Mouse (Mus musculus) limb, embryonic 12.5 days (tissue): ENCODE results near the gene Irf4. TPM values are rescaled to one million over a fixed set of nuclear protein-coding genes. Genes with fewer than 3 reads are reported as not detected.

ENCODE experiments used
- ATAC-seq: fragments of 200-750 bp; cut with Nextera tagmentation; 2 replicates; pipeline ENCODE4 v1.8.0; 2017; ENCODE audit warnings: low read depth, moderate TSS enrichment; ENCODE audit not compliant: insufficient number of reproducible peaks, insufficient read depth, low FRiP score, low TSS enrichment
- H3K27ac ChIP-seq: fragments of 300-500 bp; sonication (generic); 2 replicates; pipeline ENCODE4 v1.5.1; 2016; ENCODE audit warnings: mild to moderate bottlenecking, moderate library complexity
- H3K27me3 ChIP-seq: fragments of 300-500 bp; sonication (generic); 2 replicates; pipeline ENCODE4 v1.6.1; 2016; ENCODE audit warnings: mild to moderate bottlenecking, moderate library complexity
- H3K36me3 ChIP-seq: fragments of 300-500 bp; sonication (generic); 2 replicates; pipeline ENCODE4 v1.6.1; 2016; ENCODE audit warnings: mild to moderate bottlenecking, moderate library complexity
- H3K4me1 ChIP-seq: fragments of 300-500 bp; sonication (generic); replicated peaks from 2 replicates; pipeline ENCODE4 v1.6.1; 2016
- H3K4me2 ChIP-seq: fragments of 300-500 bp; sonication (generic); 2 replicates; pipeline ENCODE4 v1.6.1; 2016; ENCODE audit warnings: mild to moderate bottlenecking, moderate library complexity
- H3K4me3 ChIP-seq: fragments of 300-500 bp; sonication (generic); replicated peaks from 2 replicates; pipeline ENCODE4 v1.5.1; 2016; ENCODE audit warnings: mild to moderate bottlenecking
- H3K9ac ChIP-seq: fragments of 300-500 bp; sonication (generic); replicated peaks from 2 replicates; pipeline ENCODE4 v1.6.1; 2016; ENCODE audit warnings: mild to moderate bottlenecking, moderate library complexity
- H3K9me3 ChIP-seq: fragments of 300-500 bp; sonication (generic); 2 replicates; pipeline ENCODE4 v1.6.1; 2016; ENCODE audit warnings: mild to moderate bottlenecking, moderate library complexity
- WGBS: fragments of 180-500 bp; shearing (Covaris S2); methylation state at CpG from one replicate; pipeline ENCODE4 v1.1.7; 2016; 5-methylcytosine and 5-hydroxymethylcytosine counted together
- polyA plus RNA-seq: library from polyadenylated mRNA; unstranded; fragments of >200 nt; fragmentation: Nextera tagmentation; extraction: Ambion mirVana; gene quantifications from 2 replicates; pipeline ENCODE4 v1.2.1, GENCODE M21; 2016

Gene Irf4
- polyA plus RNA-seq, 1 experiment from 2014 or later: not detected

DNA sequence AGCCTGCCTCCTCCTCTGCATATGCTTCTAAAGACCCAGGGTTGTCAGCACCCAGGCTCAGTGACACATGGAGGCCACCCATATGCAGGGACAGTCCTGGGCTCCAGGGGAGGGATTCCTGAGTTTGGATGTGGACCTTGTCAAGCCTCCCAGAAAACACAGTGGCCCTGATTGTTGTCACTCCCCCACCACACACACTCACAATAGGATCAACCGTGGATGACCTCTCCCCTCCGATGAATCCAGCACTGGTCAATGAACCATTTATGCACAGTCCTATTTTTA is 38.0 kb downstream of the Irf4 start:
- Histone ChIP-seq H3K36me3 (no peaks in the 10 kb centered on the region), H3K27ac (no peak overlapping the region), H3K27me3 (0 out of 2 replicates have a peak, but pooled peaks cover 3% of the 10 kb centered on the region), H3K9me3 (no peaks in the 10 kb centered on the region), H3K9ac (no peak overlapping the region), H3K4me2 (no peak overlapping the region), H3K4me3 (no peak overlapping the region), H3K4me1 (peaks cover 10% of the 10 kb centered on the region)
- no peak for ATAC-seq
- WGBS: 88% methylated on average over 2 of the region's 2 CpGs

DNA sequence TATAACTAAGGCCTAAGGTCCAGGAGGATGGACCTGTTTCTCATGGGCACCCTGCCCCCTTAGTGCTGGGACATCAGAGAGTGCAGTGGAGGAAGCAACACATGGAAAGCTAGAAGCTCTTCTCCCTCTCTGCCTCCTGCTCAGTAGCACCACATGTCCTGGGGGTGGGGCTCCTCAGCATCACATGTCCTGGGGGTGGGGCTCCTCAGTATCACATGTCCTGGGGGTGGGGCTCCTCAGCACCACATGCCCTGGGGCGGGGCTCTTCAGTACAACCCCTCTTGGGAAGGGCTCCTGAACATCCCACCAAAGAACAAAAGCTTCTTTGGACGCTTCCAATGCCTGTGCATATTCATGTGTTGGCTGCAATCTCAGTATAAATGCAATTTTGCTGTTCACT is 38.5 kb downstream of the Irf4 start:
- Histone ChIP-seq H3K4me1 (peaks cover 5% of the 10 kb centered on the region), H3K9me3 (no peaks in the 10 kb centered on the region), H3K27ac (no peak overlapping the region), H3K4me2 (no peak overlapping the region), H3K9ac (no peak overlapping the region), H3K36me3 (no peaks in the 10 kb centered on the region), H3K27me3 (0 out of 2 replicates have a peak, but pooled peaks cover 3% of the 10 kb centered on the region), H3K4me3 (no peak overlapping the region)
- no peak for ATAC-seq
- WGBS: 89% methylated on average over 2 of the region's 2 CpGs

DNA sequence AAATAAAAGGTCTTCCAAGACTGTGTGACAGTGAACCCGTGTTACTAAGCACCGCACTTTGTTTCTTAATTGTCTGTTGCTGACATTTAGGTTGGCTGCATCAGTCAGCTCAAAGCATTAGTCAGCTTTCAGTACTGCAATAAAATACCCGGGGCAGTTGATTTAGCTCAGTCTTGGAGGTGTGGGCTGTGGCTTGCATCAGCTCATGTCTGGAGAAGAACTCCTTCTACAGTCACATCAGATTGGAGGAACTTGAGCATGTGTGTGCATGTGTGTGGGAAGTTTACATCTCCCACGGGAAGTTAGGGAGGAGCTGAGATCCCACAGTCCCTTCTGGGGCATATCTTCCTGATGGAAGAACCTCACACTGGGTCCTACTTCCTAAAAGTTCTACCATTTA is 38.9 kb downstream of the Irf4 start:
- 81% methylated on average over 4 of the region's 4 CpGs for WGBS
- Histone ChIP-seq H3K4me2 (no peak overlapping the region), H3K36me3 (no peaks in the 10 kb centered on the region), H3K9me3 (no peaks in the 10 kb centered on the region), H3K9ac (no peak overlapping the region), H3K27ac (no peak overlapping the region), H3K4me1 (0 out of 2 replicates have a peak, but pooled peaks cover under 1% of the 10 kb centered on the region), H3K4me3 (no peak overlapping the region), H3K27me3 (0 out of 2 replicates have a peak, but pooled peaks cover under 1% of the 10 kb centered on the region)
- ATAC-seq: no peak

DNA sequence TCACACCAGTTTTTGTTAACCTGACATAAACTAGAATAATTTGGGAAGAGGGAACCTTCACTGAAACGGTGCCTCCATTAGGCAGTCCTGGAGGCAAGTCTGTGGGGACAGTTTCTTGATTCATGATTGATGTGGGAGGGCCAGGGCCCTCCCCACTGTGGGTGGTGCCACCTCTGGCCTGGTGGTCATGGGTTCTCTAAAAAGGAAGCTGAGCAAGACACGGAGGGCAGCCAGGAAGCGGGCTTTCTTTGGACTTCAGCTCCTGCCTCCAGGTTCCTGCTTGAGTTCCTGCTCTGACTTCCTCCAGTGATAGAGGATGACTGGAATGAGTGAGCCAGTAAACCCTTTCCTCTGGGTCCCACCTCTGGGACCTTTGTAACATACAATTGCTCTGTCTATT is 39.4 kb downstream of the Irf4 start:
- WGBS: 94% methylated on average over 3 of the region's 3 CpGs

DNA sequence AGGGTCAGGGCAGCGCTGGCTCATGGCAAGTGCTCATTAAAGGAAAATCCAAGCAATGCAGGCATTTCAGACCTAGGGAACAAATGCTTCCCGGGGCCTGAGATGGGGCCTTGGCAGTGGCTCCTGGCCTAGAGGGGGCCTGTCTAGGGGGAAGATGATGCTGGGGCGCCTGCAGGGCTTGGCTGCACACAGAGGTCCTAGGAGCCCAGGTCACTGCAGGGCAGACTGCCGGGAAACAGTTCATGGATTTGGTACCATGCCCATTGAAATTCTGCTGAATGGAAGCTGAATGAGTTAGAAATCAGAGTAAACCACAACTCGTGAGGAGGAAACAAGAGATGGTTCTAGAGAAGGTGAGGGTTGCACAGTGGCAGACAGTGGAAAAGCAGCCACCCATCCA is 41.0 kb downstream of the Irf4 start:
- H3K27me3 ChIP-seq: no peaks in the 10 kb centered on the region
- H3K27ac ChIP-seq: no peak overlapping the region
- no peak for ATAC-seq
- no peaks in the 10 kb centered on the region for H3K4me1 ChIP-seq
- H3K9ac ChIP-seq: no peak overlapping the region
- H3K9me3 ChIP-seq: no peaks in the 10 kb centered on the region
- H3K4me3 ChIP-seq: no peak overlapping the region
- H3K4me2 ChIP-seq: no peak overlapping the region
- no peaks in the 10 kb centered on the region for H3K36me3 ChIP-seq
- 80% methylated on average over 5 of the region's 5 CpGs for WGBS

More for the DNA sequence above, 39.4 kb downstream of the Irf4 start:
- Histone ChIP-seq H3K36me3 (no peaks in the 10 kb centered on the region), H3K27ac (no peak overlapping the region), H3K4me1 (no peaks in the 10 kb centered on the region), H3K4me2 (no peak overlapping the region), H3K27me3 (no peaks in the 10 kb centered on the region), H3K9me3 (no peaks in the 10 kb centered on the region), H3K4me3 (no peak overlapping the region), H3K9ac (no peak overlapping the region)
- no peak for ATAC-seq

DNA sequence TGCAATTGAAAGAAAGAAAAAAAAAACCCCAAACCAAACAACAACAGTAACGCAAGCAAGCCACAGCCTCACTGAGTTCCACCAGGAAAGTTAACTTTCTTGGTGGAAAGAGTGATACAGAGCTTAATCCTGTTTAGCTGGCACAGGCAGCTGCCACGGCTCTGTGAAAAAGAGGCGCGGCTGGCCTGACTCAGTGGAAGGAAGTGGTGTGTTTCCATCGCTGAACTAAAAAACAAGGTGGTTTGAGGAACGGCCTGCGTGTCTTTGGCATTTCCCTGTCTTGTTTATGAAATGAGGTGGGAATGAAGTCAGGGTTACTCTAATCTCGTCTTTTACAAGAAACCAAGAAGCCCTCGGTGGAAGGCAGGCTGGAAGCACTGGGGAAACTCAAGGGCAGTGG is 43.3 kb downstream of the Irf4 start:
- WGBS: 82% methylated on average over 9 of the region's 9 CpGs
- Histone ChIP-seq H3K9ac (no peak overlapping the region), H3K36me3 (no peaks in the 10 kb centered on the region), H3K27me3 (no peaks in the 10 kb centered on the region), H3K27ac (no peak overlapping the region), H3K4me1 (no peaks in the 10 kb centered on the region), H3K4me3 (no peak overlapping the region), H3K9me3 (no peaks in the 10 kb centered on the region), H3K4me2 (no peak overlapping the region)
- no peak for ATAC-seq

DNA sequence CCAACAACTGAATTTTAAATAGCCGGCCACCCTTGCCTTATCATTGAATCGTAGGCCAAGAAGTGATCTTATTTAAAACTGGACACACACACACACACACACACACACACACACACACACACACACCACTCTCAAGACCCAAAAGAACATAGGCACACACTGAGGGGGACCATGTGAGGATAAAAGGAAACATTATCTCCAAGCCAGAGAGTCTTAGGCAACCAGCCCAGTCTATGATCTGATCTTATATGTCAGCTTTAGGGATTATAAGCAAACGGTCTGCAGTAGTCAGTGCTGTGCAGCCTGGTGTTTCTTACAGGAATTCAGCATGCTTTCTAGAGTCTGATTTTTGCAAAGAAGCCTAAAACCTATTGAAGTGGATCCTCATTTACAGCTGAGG is 43.7 kb downstream of the Irf4 start:
- Histone ChIP-seq H3K9ac (no peak overlapping the region), H3K9me3 (no peaks in the 10 kb centered on the region), H3K4me3 (no peak overlapping the region), H3K27ac (no peak overlapping the region), H3K4me1 (no peaks in the 10 kb centered on the region), H3K27me3 (no peaks in the 10 kb centered on the region), H3K4me2 (no peak overlapping the region), H3K36me3 (no peaks in the 10 kb centered on the region)
- WGBS: 89% methylated on average over 3 of the region's 3 CpGs
- no peak for ATAC-seq

DNA sequence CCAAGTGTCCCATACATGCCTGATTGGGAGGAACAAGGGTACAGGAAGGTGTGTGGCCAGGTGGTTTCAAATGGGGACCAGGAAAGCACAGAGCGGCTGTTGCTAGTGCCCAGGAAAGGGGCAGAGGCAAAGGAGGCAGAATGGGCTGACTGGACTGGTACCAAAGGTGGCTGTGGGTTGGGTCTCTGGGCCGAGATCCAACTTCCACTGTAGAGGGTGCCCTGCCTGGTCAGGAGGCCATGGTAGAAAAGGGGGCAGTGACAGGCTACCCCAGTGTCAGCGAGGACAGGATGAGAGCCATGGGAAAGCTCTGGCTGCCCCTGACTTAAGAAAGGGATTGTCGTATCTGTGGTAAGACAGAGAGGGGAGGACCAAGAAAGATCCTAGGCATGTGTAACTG is 44.2 kb downstream of the Irf4 start:
- H3K36me3 ChIP-seq: no peaks in the 10 kb centered on the region
- H3K27me3 ChIP-seq: no peaks in the 10 kb centered on the region
- no peaks in the 10 kb centered on the region for H3K4me1 ChIP-seq
- no peak overlapping the region for H3K4me2 ChIP-seq
- no peak overlapping the region for H3K27ac ChIP-seq
- no peak overlapping the region for H3K9ac ChIP-seq
- no peaks in the 10 kb centered on the region for H3K9me3 ChIP-seq
- H3K4me3 ChIP-seq: no peak overlapping the region
- no peak for ATAC-seq
- 89% methylated on average over 4 of the region's 4 CpGs for WGBS

DNA sequence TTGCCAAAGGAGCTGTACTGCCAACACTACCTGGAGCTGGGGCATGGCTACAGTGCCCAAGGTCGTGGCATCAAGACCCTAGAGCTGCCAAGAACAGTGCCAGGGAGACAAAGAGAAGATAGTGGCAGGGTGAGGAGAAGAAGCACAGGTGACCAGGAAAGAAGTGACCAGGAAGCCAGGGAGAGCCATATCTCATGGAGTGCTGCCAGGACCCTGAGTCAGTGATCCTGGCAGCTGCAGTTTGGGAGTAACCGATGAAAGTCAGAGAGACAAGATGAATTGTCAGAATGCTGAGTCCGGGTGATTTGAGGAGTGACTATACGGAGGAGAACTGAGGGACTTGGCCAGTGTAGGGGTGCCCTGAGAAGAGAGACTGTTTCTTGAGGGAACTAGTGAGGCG is 44.6 kb downstream of the Irf4 start:
- no peaks in the 10 kb centered on the region for H3K27me3 ChIP-seq
- WGBS: 79% methylated on average over 5 of the region's 5 CpGs
- H3K27ac ChIP-seq: no peak overlapping the region
- ATAC-seq: no peak
- no peaks in the 10 kb centered on the region for H3K9me3 ChIP-seq
- H3K36me3 ChIP-seq: no peaks in the 10 kb centered on the region
- H3K4me1 ChIP-seq: no peaks in the 10 kb centered on the region
- no peak overlapping the region for H3K9ac ChIP-seq
- no peak overlapping the region for H3K4me3 ChIP-seq
- H3K4me2 ChIP-seq: no peak overlapping the region

DNA sequence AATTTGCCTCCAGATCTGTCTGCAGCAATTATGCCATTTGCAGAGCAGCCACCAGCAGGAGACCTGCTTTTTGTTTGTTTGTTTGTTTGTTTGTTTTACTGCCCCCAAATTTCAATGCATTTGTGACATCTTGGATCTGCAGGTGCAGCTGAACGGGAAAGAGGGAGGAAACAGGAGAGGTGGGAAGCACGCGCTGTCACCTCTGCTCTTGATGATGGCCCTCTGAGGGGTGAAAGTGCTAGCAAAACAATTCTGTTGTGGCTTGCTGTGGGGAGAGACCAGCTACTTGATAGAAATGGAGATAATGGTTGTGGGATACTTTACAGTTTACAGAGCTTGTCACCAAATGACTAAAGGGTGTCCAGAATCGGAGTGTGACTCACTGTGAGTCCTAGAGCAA is 46.9 kb downstream of the Irf4 start:
- no peak overlapping the region for H3K4me2 ChIP-seq
- 83% methylated on average over 4 of the region's 4 CpGs for WGBS
- H3K9ac ChIP-seq: no peak overlapping the region
- no peaks in the 10 kb centered on the region for H3K27me3 ChIP-seq
- no peaks in the 10 kb centered on the region for H3K9me3 ChIP-seq
- H3K4me1 ChIP-seq: no peaks in the 10 kb centered on the region
- no peaks in the 10 kb centered on the region for H3K36me3 ChIP-seq
- no peak overlapping the region for H3K4me3 ChIP-seq
- H3K27ac ChIP-seq: no peak overlapping the region
- ATAC-seq: no peak

DNA sequence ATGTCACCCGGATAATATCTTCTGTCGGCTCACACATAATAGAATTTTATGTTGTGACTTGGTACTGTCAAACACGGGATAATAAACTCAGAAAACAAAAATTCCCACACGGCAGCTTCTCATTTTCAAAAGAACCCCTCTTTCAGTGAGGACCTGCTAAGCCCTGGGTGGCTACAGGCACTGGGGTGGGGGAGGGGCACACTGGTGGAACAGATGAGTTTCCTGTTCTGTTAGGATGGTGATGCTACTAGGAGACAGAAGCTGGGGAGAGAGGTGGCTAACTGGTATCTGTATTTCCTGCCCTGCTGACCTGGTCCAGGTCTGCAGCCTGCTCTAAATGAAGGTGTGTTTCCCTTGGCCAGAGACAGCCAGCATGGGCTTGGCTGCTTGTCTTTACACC is 52.9 kb downstream of the Irf4 start:
- no peaks in the 10 kb centered on the region for H3K27me3 ChIP-seq
- H3K9me3 ChIP-seq: no peaks in the 10 kb centered on the region
- H3K4me2 ChIP-seq: no peak overlapping the region
- H3K27ac ChIP-seq: no peak overlapping the region
- no peaks in the 10 kb centered on the region for H3K4me1 ChIP-seq
- H3K4me3 ChIP-seq: no peak overlapping the region
- no peak overlapping the region for H3K9ac ChIP-seq
- ATAC-seq: no peak
- no peaks in the 10 kb centered on the region for H3K36me3 ChIP-seq
- 85% methylated on average over 4 of the region's 4 CpGs for WGBS

DNA sequence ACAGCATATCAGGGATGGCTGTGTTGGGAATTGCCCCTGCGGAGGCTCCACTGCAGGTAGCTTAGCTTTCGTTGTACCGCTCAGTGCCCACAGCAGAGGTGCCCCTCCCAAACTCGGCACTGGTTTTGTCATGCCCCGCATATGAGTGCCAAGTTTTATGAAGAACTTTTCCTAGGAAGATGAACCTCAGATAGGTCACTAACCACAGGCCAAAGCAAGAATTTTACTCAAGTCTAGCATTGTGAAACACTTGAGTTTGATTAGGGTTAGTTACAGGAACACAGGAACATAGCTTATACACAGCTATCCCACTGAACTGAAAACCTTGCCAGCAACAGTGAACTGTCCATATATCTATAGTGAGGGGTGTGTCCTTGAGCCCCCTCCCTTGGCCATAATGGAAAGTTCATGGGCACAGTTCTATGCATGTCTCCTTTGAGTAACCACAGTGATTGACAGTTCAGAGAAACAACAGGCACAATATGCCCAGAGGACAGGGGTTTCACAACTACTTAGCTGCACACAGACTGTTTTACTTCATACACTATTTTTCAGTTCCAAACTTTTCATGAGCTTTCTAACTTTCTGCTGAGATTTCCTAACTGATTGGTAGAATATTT is 53.4 kb downstream of the Irf4 start:
- Histone ChIP-seq H3K9me3 (no peaks in the 10 kb centered on the region), H3K9ac (no peak overlapping the region), H3K36me3 (no peaks in the 10 kb centered on the region), H3K4me1 (no peaks in the 10 kb centered on the region), H3K27ac (no peak overlapping the region), H3K4me3 (no peak overlapping the region), H3K4me2 (no peak overlapping the region), H3K27me3 (no peaks in the 10 kb centered on the region)
- ATAC-seq: no peak
- 88% methylated on average over 5 of the region's 5 CpGs for WGBS
